Mouse (Mus musculus): ENCODE measurements around the gene Slc12a4. TPM values are rescaled to one million over a fixed set of nuclear protein-coding genes. Genes with fewer than 3 reads are reported as not detected.
A peak's percentile ranks its signal among the peaks of the same experiment; 100 is the strongest.
"Not testable (repeated sequence)": the region's sequence is repeated elsewhere in the genome, so short reads cannot be mapped to it uniquely, and the experiment has no call there.

The Slc12a4 gene
- polyA plus RNA-seq, 1 experiment from 2014 or later: 11.4 TPM

GRCm38 (mm10) chr8:105983406-105983805 lies 17.5 kb upstream of the Slc12a4 start:
- not testable (repeated sequence) for H3K9me3 ChIP-seq (ENCODE audit: control insufficient read depth, low read length)

DNA sequence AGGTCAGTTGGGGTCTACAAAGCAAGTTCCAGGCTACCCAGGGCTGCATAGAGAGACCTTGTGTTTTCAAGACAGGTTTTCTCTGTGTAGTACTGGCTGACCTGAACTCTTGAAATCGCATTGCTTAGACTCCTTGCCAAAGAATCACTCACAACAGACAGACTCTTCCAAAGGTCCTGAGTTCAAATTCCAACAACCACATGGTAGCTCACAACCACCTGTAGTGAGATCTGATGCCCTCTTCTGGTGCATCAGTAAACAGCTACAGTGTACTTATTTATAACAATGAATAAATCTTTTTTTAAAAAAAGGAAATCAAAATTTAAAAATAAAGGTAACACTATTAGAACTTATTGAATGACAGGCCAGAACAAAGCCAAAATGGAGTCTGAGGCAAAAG lies 15.2 kb upstream of the Slc12a4 start:
- H3K27ac ChIP-seq (ENCODE audit: low read depth, low read length): no peak overlapping the region
- no peak overlapping the region for H3K4me2 ChIP-seq (ENCODE audit: low read depth, low read length, severe bottlenecking)
- WGBS: 97% methylated on average over 1 of the region's 1 CpGs
- no peak overlapping the region for H3K4me3 ChIP-seq (ENCODE audit: low read depth, low read length)
- H3K36me3 ChIP-seq (ENCODE audit: control insufficient read depth, insufficient read depth, low read length): no peaks in the 10 kb centered on the region
- DNase-seq (ENCODE audit: low spot score) (no peak), ATAC-seq (replicated peaks; ENCODE audit: low FRiP score) (no peak)
- no peaks in the 10 kb centered on the region for H3K4me1 ChIP-seq (replicated peaks; ENCODE audit: control insufficient read depth, insufficient read depth, low read length)
- H3K27me3 ChIP-seq (ENCODE audit: control insufficient read depth, insufficient read depth, low read length): no peaks in the 10 kb centered on the region
- H3K9ac ChIP-seq (ENCODE audit: low read length): no peak overlapping the region
- no peaks in the 10 kb centered on the region for H3K9me3 ChIP-seq (ENCODE audit: control insufficient read depth, low read length)

More at GRCm38 (mm10) chr8:105983406-105983805, 17.5 kb upstream of the Slc12a4 start:
- WGBS: 85% methylated on average over 11 of the region's 11 CpGs
- not testable (repeated sequence) for H3K27ac ChIP-seq (ENCODE audit: low read depth, low read length); H3K4me2 ChIP-seq (ENCODE audit: low read depth, low read length, severe bottlenecking); H3K36me3 ChIP-seq (ENCODE audit: control insufficient read depth, insufficient read depth, low read length); DNase-seq (ENCODE audit: low spot score); H3K4me1 ChIP-seq (replicated peaks; ENCODE audit: control insufficient read depth, insufficient read depth, low read length); H3K27me3 ChIP-seq (ENCODE audit: control insufficient read depth, insufficient read depth, low read length); H3K9ac ChIP-seq (ENCODE audit: low read length); ATAC-seq (replicated peaks; ENCODE audit: low FRiP score); H3K4me3 ChIP-seq (ENCODE audit: low read depth, low read length)

- Histone ChIP-seq H3K4me2 (ENCODE audit: low read depth, low read length, severe bottlenecking) (no peak within 1 kb of the TSS), H3K4me1 (replicated peaks; ENCODE audit: control insufficient read depth, insufficient read depth, low read length) (no peaks in the 10 kb centered on the region), H3K4me3 (ENCODE audit: low read depth, low read length) (no peak within 1 kb of the TSS), H3K36me3 (ENCODE audit: control insufficient read depth, insufficient read depth, low read length) (no peaks in the 10 kb centered on the region), H3K9me3 (ENCODE audit: control insufficient read depth, low read length) (no peaks in the 10 kb centered on the region), H3K27ac (ENCODE audit: low read depth, low read length) (no peak within 1 kb of the TSS), H3K27me3 (ENCODE audit: control insufficient read depth, insufficient read depth, low read length) (no peaks in the 10 kb centered on the region), H3K9ac (ENCODE audit: low read length) (no peak within 1 kb of the TSS)
- 91% methylated on average over 15 of the region's 15 CpGs for WGBS
- ATAC-seq (replicated peaks; ENCODE audit: low FRiP score) (no peak), DNase-seq (ENCODE audit: low spot score) (no peak)
These were observed 13.4 kb upstream of the Slc12a4 start, which contains the start of gene Dpep3 for GRCm38 (mm10) chr8:105979325-105979724. Dpep3 (minus strand) TSS chr8:105979429.

GRCm38 (mm10) chr8:105975363-105975762 lies 9.5 kb upstream of the Slc12a4 start:
- H3K4me3 ChIP-seq (ENCODE audit: low read depth, low read length): no peak overlapping the region
- H3K36me3 ChIP-seq (ENCODE audit: control insufficient read depth, insufficient read depth, low read length): no peaks in the 10 kb centered on the region
- H3K4me1 ChIP-seq (replicated peaks; ENCODE audit: control insufficient read depth, insufficient read depth, low read length): no peaks in the 10 kb centered on the region
- no peak overlapping the region for H3K9ac ChIP-seq (ENCODE audit: low read length)
- no peak for DNase-seq (ENCODE audit: low spot score)
- no peak overlapping the region for H3K4me2 ChIP-seq (ENCODE audit: low read depth, low read length, severe bottlenecking)
- no peaks in the 10 kb centered on the region for H3K27me3 ChIP-seq (ENCODE audit: control insufficient read depth, insufficient read depth, low read length)
- no peak overlapping the region for H3K27ac ChIP-seq (ENCODE audit: low read depth, low read length)
- 61% methylated on average over 7 of the region's 7 CpGs for WGBS
- no peak for ATAC-seq (replicated peaks; ENCODE audit: low FRiP score)
- H3K9me3 ChIP-seq (ENCODE audit: control insufficient read depth, low read length): no peaks in the 10 kb centered on the region

DNA sequence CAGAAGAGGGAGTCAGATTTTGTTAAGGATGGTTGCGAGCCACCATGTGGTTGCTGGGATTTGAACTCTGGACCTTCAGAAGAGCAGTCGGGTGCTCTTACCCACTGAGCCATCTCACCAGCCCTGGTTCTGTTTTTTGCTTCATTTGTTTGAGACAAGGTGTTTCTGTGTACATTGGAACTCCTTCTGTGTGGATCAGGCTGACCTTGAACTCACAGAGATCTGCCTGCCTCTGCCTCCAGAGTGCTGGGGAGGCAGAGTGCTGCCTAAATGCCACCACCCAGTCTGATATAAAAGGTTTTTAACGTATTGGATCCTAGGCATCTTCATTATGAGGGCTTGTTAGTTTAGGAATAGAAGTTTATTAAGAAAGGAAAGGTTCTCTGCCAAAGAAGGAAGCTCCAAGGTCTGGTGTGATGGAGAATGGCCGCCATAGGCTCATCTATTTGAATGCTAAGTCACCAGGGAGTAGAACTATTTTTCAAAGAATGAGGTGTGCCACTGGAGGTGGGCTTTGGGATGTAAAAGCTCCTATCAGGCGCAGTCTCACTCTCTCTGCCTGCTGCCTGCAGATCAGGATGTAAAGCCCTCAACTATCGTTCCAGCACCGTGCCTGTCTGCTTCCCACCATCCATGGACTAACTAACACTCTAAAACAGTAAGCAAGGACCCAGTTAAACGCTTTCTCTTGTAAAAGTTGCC lies 5.3 kb upstream of the Slc12a4 start:
- Histone ChIP-seq H3K27me3 (ENCODE audit: control insufficient read depth, insufficient read depth, low read length) (peaks cover 7% of the 10 kb centered on the region), H3K9me3 (ENCODE audit: control insufficient read depth, low read length) (no peaks in the 10 kb centered on the region), H3K4me2 (ENCODE audit: low read depth, low read length, severe bottlenecking) (no peak overlapping the region), H3K36me3 (ENCODE audit: control insufficient read depth, insufficient read depth, low read length) (no peaks in the 10 kb centered on the region), H3K9ac (ENCODE audit: low read length) (no peak overlapping the region), H3K4me1 (replicated peaks; ENCODE audit: control insufficient read depth, insufficient read depth, low read length) (0 out of 2 replicates have a peak, but pooled peaks cover 2% of the 10 kb centered on the region), H3K4me3 (ENCODE audit: low read depth, low read length) (no peak overlapping the region), H3K27ac (ENCODE audit: low read depth, low read length) (no peak overlapping the region)
- DNase-seq (ENCODE audit: low spot score) (no peak), ATAC-seq (replicated peaks; ENCODE audit: low FRiP score) (no peak)
- 79% methylated on average over 8 of the region's 8 CpGs for WGBS

DNA sequence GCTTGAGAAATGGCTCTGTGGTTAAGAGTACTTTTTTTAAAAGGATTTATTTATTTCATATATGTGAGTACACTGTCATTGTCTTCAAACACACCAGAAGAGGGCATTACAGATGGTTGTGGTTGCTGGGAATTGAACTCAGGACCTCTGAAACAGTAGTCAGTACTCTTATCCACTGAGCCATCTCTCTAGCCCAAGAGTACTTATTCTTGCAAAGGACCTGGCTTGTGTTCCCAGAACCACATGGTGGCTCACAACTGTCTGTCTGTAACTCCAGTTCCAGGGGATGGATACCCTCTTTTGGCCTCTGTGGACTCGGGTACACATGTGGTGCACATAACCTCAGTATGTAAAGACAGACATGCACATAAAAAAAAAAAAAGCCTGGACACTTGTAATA lies 3.5 kb upstream of the Slc12a4 start:
- ATAC-seq (replicated peaks; ENCODE audit: low FRiP score): no peak
- H3K4me2 ChIP-seq (ENCODE audit: low read depth, low read length, severe bottlenecking): no peak overlapping the region
- peaks cover 19% of the 10 kb centered on the region for H3K27me3 ChIP-seq (ENCODE audit: control insufficient read depth, insufficient read depth, low read length)
- no peak overlapping the region for H3K4me3 ChIP-seq (ENCODE audit: low read depth, low read length)
- H3K9ac ChIP-seq (ENCODE audit: low read length): no peak overlapping the region
- 86% methylated on average over 1 of the region's 1 CpGs for WGBS
- DNase-seq (ENCODE audit: low spot score): no peak
- H3K27ac ChIP-seq (ENCODE audit: low read depth, low read length): no peak overlapping the region
- 0 out of 2 replicates have a peak, but pooled peaks cover 6% of the 10 kb centered on the region for H3K4me1 ChIP-seq (replicated peaks; ENCODE audit: control insufficient read depth, insufficient read depth, low read length)
- H3K9me3 ChIP-seq (ENCODE audit: control insufficient read depth, low read length): no peaks in the 10 kb centered on the region
- H3K36me3 ChIP-seq (ENCODE audit: control insufficient read depth, insufficient read depth, low read length): no peaks in the 10 kb centered on the region

DNA sequence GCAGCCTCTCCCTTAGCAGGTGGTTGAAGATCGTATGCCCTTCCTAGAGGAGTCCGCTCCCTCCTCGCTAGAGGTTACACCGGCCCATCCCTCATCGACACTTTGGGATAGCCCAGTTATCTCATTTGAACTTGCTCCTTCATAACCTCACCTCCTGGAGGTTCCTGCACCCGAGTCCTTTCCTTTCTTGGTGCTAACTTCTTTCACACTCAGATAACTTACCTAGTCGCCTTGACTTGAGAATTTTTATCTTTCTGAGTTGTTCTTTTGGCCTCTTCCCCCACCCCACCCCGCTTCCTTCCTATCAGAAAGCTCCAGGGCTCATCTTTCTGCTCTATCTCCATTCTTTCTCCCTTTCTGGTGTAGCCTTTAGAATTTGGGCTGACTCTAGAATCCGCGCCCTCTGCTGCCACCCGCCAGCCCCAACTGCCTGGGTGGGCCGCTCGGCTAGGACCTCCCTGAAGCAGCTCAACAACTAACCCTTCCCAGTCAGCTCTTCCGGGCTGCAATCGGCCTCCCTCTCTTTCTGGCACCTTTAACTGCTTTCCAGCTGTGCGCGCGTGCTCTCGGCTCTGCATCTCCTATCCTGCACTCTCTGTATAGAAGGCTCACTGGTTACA lies 905 bp upstream of the Slc12a4 start:
- Histone ChIP-seq H3K4me2 (ENCODE audit: low read depth, low read length, severe bottlenecking) (peak overlapping the region; percentile 82; the same call in 1 of the 2 replicates), H3K27me3 (ENCODE audit: control insufficient read depth, insufficient read depth, low read length) (peaks cover 19% of the 10 kb centered on the region), H3K9ac (ENCODE audit: low read length) (no peak overlapping the region), H3K36me3 (ENCODE audit: control insufficient read depth, insufficient read depth, low read length) (no peaks in the 10 kb centered on the region), H3K9me3 (ENCODE audit: control insufficient read depth, low read length) (no peaks in the 10 kb centered on the region), H3K27ac (ENCODE audit: low read depth, low read length) (no peak overlapping the region), H3K4me1 (replicated peaks; ENCODE audit: control insufficient read depth, insufficient read depth, low read length) (0 out of 2 replicates have a peak, but pooled peaks cover 6% of the 10 kb centered on the region), H3K4me3 (ENCODE audit: low read depth, low read length) (no peak overlapping the region)
- 9% methylated on average over 19 of the region's 19 CpGs for WGBS
- ATAC-seq (replicated peaks; ENCODE audit: low FRiP score): no peak
- DNase-seq (ENCODE audit: low spot score): peak; percentile 60

GRCm38 (mm10) chr8:105965266-105965904 lies 512 bp downstream of the Slc12a4 start:
- no peak for DNase-seq (ENCODE audit: low spot score)
- H3K27me3 ChIP-seq (ENCODE audit: control insufficient read depth, insufficient read depth, low read length): peaks cover 19% of the 10 kb centered on the region

More at GRCm38 (mm10) chr8:105965266-105965904, 512 bp downstream of the Slc12a4 start:
- Histone ChIP-seq H3K4me1 (replicated peaks; ENCODE audit: control insufficient read depth, insufficient read depth, low read length) (0 out of 2 replicates have a peak, but pooled peaks cover 6% of the 10 kb centered on the region), H3K36me3 (ENCODE audit: control insufficient read depth, insufficient read depth, low read length) (no peaks in the 10 kb centered on the region), H3K4me2 (ENCODE audit: low read depth, low read length, severe bottlenecking) (peak overlapping the region; percentile 82), H3K9me3 (ENCODE audit: control insufficient read depth, low read length) (no peaks in the 10 kb centered on the region), H3K9ac (ENCODE audit: low read length) (peak overlapping the region; percentile 62), H3K27ac (ENCODE audit: low read depth, low read length) (no peak overlapping the region), H3K4me3 (ENCODE audit: low read depth, low read length) (peak overlapping the region; percentile 55)
- 4% methylated on average over 40 of the region's 40 CpGs for WGBS
- ATAC-seq (replicated peaks; ENCODE audit: low FRiP score): peak; percentile 76
